Mouse (Mus musculus): ENCODE measurements around the gene Slc43a1.

The Slc43a1 gene

DNA sequence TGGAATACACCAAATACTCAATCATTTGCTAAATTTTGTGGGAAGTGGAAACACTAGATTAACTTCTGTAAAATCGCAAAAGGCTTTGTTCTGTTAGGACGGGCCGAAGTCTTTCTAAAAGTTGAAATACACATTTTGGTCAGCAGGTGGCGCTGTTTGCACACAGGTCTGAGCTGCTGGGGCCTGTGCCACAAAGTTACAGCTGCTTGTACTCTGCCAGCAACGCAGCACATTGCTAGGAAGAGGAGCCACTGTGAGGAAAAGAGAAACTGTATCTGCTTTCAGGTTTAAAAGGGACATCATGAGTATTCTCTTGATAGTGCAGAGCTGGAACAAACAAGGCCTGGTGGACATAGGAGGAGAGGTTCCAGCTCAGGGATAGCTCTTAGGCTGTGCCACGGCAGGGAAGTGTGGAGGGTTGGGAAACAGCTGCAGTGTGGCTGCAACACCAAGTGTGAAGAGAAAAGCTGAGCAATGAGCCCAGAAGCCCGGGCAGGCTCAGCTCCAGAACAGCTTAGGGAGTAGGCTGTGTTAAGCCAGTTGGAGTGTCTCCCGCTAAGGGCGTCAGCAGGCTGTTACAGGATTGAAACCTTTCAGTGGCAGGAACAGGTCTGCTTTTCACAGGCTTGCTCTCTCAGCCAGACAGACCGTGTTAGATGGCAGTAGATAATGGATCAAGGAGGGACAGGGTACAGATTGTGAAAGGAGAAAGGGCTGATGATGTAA, 6.8 kb upstream of the Slc43a1 start:
- DNase-seq, result peak; percentile 83

DNA sequence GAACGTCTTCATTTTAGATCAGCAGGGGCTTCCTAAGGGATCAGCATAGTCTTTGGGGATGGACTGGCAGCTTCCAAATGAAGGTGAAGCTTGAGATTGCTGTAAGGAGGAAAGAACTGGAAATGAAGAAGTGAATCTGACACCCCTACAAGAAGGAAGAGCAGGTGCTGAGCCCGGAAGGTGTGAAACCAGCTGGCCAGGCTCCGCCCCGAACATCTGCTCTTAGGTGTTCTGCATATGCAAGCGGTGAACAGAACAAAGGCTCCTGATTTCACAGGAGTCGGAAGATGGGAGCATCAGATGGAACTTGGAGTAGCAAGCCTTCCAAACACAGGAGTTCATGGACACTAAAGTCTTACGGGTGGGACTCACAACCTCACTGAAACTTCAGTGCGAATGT, 1.5 kb upstream of the Slc43a1 start:
- no peak for DNase-seq

DNA sequence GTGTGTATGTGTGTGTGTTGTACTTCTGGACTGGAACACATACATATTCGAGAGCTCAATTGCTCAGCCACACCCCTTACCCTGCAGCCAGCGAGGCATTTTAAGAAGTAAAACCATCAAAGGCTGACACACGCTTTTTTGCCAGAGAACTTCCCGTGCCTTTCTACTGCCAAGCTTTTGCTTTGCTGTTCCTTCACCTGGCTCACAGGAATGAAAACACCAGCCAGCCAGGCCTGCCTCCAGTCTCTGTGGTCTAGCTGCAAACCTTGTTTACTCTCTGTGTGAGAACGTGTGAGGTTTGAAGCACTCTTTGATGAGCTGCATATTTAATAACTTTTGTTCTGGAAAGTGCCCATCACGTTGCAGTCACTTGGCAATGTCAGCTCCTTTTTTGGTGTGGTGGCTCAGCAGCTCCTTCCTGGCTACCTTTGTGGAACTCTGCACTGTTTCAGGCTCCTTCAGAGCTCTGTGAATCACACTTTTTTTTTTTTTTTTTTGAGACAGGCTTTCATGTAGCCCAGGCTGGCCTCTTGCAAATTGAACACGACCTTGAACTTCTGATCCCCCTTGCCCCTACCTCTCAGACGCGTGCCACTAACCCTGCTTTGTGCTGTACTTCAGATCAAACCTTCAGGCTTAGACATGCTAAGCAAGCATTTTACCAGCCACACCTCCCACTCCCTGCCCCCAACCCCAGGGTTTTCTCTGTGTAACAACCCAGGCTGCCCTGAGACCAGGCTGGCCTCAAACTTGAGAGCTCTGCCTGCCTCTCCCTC, 645 bp upstream of the Slc43a1 start:
- DNase-seq, result no peak

DNA sequence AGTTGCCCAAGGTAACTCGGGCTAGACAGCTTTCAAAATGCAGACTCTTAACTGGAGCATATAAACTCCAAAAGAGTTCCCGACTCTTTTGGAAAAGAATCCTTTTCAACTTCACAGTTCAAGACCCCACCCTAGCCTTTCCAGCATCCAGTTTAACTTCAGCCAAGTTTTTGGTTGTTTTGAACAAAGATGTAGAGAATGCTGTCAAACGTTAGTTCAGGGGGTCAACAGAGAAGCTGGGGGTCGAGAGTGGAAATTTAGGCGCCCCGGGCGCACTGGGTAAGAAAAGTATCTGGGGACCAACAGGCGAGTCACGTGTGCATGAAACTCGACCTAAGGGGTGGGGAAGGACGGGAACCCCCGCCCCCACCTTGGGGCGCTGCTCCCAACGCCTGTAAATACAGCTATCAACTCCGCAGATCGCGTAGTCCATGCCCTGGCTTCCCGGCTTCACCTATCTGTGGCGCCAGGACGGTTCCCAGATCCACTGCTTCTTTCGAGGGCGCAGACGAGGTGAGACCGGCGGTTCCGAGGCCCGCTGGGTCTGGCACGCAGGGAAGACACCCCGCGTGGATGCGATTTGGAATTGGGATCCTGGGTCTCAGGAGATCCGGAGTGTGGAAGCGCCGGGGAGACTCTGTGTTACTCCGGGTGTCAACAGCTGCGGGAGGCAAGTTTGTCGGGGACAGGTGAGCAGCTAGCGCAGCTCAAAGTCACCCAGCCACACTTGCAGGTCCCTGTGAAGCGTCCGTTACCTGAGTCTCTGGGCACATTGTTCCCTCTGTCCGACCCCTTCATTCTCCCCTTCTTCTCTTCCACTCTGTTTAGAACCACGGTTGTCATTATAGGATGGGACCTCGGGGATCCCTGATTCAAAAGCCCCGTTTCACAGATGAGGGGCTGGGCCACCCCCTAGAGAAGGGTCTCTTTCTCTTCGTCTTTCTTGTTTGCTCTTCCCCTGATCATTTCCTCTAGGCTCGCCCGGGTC, 637 bp downstream of the Slc43a1 start:
- DNase-seq, result no peak

DNA sequence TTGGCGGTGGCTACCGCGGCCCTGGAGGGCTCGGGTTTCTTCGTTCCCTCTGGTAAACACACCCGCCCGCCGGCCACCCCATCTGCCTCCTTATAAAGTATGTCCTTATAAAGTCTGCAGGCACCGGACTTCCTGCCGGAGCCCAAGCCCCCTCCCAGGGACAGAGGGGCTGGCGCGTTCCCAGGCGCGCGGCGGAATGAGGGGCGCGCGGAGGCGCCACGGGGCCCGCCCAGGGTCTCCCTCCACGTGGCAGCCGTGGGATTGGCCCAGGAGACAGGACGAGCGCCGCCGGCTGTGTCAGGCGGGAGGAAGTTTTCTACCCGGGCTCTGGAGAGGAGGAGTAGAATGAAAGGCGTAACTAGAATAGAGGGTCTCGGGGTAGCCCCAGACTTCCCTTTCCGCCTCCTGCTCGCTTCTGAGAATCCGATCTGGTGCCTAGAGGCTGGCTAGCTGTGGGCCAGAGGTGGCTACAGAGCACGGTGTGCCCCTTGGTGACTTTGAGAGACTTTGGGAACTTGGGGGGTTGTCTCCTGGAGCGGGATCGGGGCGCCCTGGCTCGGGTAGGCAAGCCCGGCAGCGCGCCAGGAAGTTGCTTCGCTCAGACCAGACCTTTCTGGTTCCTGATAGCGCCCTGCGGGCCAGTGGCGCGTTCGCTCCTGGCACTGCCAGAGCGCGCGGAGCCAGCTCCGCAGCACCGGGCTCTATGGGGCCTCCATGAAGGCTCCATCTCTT, 1.5 kb downstream of the Slc43a1 start:
- DNase-seq, result peak; percentile 54

DNA sequence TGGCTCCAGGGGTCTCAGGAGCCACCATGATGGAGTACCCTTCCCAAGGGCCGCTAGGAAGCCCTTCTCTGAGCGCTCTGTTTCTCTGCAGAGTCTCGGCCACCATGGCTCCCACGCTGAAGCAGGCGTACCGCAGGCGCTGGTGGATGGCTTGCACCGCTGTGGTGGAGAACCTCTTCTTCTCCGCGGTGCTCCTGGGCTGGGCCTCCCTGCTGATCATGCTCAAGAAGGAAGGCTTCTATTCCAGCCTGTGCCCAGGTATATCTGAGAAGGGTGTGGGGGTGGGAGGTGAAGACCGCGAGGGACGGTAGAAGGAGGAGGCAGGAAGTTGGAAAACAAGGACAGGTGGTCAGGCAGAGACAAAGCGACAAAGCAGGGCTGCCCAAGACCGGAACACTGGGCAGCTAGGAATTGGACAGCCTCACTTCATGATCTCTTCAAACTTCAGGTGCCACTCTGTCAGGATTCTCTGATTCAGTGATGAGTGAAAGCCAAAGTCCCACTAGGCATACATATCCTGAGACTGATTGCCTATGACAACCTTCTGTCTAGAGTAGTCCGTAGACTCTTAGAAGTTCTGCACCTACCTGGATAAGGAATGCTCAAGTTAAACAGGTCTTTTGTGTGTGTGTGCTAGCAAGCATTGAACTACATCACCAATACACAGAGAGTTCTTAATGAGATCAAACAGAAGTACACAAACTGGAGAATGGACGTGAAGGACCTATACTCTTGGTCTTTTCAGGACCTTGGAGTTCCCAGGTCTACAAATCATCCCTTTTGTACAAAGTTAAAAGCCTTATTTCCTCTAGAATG, 2.3 kb downstream of the Slc43a1 start:
- no peak for DNase-seq

DNA sequence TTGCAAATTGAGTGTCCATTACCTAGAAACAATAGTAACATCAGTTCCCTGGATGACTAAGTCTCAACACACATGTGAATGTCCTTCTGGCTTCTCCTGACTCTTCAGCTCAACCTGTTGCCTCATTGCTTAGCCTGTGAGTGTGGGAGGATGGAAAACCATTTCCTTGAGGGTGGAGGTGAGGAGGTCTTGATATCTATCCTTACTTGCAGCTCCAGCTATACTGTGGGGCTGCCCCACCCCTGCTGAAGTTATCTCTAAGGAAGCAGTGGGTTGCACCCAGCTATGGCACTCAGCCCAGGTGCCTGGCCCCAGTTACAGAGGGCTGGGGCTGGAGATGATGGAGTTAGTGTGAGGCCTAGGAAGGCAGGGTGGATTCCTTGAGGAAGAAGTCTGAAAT, 3.3 kb downstream of the Slc43a1 start:
- no peak for DNase-seq

DNA sequence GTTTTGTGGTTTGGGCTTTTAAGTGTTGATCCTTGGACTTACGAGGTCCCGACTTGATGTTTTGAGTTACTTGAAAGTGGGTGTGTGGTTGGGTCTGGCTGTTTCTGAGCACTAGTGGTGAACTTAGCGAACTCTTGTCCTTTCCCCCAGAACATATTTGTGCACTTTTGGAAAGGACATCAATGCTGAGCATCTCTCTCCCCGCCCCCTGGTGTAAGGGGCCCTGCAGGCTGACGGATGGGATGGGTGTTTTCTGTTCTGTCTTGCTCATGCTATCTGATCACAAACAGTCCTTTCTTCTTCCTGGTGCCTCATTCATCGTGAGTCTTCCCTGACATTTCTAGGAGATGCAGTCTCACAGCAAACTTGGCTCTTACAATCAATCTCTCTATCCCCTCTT, 5.0 kb downstream of the Slc43a1 start:
- DNase-seq, result no peak

DNA sequence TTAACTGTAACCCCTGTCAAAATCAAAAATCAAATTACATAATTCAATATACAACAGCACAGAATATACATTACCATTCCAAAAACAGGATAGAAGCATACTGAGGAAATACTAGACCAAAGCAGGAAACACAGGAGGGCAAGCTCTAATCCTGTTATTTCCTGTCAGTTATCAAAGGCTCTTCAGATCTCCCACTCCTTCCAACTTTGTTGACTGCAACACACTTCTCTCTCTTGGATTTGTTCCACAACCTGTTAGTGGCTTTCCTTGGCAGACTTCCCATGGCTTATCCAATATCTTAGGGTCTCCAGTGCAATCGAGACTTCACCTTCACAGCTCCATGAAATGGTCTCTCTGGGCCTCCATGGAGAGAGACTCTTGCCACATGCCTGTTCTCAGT, 6.6 kb downstream of the Slc43a1 start:
- no peak for DNase-seq

DNA sequence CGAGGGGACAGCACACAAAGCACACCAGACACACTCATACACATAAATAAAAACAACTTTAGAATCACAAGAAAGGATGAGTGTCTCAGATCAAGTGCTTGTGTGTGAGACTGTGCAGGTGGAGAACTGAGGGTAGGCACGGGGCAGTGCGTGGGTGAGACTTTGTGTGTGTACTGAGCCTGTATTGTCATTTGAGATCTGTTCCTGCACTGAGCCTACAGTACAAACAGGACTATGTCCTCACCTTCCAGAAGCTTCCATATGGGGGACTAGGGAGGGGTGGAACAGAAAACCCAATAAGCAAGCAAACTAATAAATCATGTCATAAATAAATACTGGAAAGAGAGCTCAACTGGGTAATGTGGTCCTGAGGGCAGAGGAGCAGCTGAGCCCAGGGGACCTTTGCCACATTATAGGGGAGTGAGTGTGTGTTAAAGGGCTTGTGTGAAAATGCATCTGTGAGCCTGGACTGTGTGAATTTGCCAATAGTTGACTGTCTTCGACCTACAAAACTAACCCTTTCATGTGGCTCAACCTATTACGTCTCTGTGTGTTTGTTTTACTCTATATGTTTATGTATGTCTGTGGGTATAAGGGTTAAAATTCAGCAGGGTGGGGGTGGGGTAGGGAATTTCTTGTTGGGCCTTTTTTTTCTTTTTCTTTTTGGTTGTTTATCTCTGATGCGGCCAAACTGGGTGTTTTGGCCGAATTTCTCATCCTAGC, 11.9 kb downstream of the Slc43a1 start:
- DNase-seq, result no peak

DNA sequence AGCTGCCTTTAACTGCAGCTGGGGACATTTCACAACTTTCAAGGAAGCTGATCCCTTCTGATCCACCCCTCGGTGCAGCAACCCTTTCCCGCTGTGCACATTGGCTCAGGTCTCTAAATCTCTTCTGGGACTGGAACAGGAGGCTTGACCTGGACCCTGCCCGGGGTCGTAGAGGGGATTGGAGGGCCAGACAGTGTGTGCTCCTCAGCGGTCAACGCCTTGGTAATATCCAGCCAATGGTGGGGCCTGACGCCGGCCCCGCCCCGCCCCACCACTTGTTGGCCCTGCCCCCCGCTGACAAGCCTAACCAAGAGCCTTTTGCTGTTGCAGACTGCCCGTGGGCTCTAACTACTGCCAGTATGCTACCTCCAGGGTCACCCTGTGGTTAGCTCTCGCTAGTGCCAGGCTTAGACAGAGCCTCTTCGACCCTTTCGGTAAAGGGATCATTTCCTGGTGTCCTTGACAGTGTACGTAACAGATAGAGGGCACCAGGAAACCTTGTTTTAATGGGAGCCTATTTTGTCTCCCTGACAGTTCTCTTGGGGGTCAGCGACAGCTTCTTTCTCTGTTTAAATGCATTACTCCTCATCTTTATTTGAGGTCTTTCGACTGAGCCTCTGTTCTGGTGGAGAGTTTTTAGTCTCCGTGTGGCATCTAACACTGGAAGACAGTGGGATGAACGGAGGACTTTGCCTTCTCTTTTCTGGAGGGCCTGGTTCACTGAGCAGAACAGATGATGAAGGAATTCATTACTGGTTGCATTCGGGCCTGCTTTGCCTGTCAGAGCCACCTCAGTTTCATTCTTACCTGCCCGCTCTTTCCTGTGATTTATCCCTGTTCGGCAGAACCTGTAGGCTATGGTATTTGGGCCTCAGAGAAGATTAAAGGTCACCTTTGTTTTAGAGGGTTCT, 12.7 kb downstream of the Slc43a1 start:
- no peak for DNase-seq

DNA sequence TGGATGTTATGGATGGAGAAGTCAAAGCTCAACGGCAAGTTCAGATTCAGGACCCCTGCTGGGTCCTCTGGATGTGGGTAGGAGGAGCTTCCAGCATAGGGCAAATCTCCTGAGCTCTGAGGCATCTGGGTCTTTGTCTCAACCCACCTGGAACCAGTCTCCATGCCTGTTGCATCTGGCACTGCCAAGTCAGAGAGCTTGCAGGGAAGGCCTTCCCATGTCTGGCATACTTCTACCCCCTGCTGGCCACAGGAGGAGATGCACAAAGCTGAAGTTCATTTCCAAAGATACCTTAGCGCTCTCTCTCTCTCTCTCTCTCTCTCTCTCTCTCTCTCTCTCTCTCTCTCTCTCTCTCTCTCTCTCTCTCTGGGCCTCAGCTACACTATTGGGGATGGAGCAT, 17.1 kb downstream of the Slc43a1 start:
- peak; percentile 39 for DNase-seq

DNA sequence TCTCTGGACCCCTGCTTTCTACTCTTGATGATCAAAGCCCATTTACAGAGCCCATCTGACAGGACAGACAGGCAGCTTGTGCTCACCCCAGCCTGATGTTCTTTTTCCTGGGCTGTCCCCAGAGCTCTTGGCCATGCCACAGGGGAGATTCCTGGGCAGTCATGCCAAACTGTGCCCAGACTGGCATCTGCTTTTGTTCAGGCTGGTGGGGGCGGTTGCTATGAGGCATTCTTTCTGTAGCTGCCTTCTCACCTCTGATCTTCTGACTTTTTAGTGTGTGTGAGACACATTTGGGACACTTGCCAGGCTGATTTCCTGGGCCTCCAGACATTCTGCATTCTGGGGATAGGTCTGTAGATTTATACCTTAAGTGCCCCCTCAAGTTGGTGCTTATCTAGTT, 19.9 kb downstream of the Slc43a1 start:
- no peak for DNase-seq

DNA sequence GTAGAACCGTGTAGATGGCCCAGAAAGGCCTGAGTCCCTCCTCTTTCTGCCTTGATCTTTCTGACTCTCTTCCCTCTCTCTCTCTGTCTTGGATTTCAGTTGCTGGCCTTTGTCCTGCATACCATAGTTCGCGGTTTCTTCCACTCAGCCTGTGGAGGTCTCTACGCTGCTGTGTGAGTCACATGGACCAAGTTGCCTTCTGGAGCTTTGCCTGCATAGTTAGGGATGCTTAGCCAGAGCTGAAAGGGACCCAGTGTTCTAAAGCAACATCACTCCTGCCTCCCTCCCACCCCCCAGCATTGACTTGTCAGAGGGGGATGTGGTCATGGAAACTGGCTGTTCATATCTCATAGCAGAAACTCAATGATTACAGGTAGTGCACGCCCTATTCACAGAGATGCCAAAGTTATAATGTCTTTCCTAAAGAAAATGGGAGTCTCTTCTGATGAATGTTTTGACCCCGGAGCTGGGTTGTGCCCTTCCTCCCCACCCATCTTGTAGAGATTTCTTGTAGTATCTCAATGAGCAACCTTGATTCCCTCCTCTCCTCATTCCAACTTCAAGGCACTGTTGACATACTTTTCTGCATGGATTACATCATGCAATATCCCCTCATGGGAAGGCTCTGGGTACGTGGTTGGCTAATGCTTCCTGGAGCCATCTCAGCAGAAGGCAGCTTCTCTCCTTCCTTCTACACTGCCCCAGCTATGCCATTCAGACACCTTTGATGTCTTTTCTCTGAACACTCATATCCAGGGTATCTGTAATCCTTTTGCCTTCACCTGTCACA, 21.5 kb downstream of the Slc43a1 start:
- no peak for DNase-seq

DNA sequence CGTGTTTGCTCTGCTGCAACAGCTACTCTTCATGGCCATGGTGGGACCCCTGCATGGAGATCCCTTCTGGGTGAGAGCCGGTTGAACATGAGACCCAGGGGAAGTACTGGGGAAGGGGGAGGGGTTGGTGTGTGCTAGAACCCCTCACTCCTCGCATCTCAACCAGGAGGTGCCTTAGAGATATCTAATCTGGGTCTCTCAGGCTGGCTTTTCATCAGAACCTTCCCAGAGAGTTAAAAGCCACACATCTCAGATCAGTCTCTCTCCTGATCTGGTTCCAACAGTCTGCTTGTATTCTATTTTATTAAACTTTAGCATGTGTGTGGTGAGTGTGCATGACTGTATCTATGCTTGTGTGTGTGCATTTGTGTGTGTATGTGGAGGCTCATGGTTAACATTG, 22.8 kb downstream of the Slc43a1 start:
- DNase-seq, result no peak

DNA sequence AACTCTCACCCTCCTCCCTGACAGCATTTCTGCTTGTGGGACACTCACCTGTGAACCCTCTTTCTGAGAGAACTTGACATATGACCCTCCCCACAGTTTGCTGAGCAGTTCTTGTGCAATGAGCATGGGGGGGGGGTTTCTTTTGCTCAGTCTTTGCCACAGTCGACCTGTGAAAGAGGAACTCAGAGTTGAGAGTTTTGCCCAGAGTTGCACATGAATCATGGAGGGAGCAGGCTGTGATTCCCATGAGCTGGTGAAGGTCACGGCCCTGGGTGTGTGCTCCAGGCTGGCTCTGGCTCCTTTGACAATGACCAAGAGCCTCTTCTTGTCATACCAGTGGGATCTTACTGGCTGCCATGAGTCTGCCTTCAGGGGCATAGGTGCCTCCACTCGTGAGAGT, 23.6 kb downstream of the Slc43a1 start:
- no peak for DNase-seq

DNA sequence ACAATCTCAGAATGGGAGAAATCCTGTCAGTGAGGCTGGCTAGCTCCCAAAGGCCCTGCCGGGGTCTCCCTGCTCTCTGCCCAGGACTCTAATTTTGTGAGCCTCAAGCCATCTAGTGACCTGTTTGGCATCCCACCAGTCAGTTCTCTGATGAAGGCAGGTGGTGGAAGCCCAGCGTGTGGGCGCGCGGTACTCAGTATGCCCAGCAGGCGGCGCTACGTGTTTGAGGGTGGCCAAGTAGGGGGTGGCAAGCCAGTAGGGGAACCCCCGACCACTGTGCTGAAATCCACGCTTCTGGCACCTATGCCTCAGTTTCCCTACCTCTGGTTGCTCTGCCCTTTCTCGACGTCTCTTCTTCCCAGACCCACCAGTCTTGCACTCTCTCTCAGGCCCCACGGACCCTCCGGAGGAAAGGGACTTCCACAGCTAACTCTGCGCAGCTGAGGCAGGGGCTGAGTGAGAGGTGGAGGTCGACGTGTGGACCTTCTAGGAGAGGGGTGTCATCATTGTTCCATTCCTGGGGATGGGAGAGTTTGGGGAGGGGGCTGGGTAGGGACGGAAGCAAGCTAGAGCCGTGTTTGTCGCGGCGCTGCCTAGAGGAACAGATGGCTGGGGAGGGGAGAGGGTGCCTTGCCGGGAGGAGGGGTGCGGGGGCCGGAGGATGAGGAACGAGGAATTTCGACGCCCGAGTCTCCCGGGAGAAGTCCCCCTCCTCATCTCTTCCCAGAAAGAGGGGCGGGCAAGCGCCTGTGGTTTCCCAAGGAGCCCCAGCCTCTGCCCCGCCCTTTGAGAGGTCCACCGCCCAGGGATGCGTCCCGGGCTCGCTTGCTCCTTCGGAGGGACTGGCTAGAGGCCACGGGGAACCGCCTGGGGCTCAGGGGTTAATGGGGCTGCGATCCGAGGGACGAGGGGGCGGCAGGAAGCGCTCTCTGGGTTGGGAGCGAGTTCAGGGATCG, 27.2 kb downstream of the Slc43a1 start:
- peak; percentile 83 for DNase-seq

DNA sequence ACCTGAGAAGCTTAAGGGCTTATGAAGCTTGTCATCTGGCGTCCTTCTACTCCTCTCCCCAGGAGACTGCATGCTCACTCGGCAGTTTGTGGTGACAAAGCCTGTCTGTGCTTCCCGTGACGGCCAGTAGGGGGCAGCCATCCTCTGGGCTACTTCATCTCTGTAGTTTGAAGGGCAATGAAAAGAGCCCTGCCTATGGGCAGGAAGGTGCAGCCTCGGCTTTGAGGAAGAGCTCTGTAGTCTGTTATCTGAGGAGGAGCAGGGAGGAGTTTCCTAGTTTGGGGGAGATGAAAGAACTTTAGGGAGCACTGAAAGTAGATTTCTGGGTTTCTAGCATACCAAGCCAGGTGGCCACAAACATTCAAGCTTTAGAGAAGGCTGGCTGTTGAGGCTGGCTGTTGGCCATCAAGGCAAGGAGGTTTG, 29.9 kb downstream of the Slc43a1 start:
- DNase-seq, result peak; percentile 86

All from right cerebral cortex, postnatal 4 days (tissue).